Mouse (Mus musculus): Measurements from ENCODE around the gene Dtnbp1.

Dtnbp1 gene

DNA sequence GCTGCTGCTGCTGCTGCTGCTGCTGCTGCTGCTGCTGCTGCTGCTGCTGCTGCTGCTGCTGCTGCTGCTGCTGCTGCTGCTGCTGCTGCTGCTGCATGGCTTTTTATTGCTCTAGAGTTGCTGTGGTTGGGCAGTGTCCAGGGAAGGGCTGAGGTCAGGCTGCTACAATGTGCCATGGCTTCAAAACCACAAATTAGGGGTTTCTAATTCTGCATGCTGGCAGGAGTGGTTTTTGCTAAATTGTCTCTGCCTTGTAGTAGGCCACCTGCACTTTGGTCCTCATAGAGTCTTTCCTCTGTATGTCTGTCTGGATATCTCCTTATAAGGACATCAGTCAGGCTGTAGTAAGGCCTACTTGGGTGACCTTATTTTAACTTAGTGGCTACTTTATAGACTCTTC lies 98.5 kb downstream of the Dtnbp1 start:
- no peak for DNase-seq (ENCODE audit: low spot score)

DNA sequence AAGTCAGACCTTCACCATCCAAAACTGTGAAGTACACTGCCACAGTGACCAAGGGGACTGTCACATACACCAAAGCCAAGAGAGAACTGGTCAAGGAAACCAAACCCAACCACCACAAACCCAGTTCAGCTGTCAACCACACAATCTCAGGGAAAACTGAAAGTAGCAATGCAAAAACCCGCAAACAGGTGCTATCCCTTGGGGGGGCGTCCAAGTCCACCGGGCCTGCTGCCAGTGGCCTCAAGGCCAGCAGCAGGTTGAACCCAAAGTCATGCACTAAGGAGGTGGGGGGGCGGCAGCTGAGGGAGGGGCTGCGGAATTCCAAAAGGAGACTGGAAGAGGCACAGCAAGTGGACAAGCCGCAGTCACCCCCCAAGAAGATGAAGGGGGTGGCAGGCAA lies 99.6 kb downstream of the Dtnbp1 start:
- no peak for DNase-seq (ENCODE audit: low spot score)

DNA sequence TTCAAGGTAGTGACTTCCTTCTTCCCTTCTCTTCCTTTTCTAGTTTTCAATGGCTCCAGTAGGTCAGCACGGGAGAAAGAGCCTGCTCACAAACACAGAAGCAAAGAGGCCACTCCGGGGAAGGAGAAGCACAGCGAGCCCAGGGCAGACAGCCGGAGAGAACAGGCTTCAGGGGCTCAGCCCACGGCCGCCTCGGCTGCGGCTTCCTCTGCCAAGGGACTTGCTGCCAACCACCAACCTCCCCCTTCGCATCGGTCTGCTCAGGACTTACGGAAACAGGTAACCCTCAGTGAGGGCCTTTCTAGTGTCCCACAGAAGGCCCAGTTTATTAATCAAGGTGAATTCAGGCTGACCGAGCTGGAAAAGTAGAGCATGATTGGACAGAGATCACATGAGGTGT lies 105.7 kb downstream of the Dtnbp1 start:
- DNase-seq (ENCODE audit: low spot score): no peak

DNA sequence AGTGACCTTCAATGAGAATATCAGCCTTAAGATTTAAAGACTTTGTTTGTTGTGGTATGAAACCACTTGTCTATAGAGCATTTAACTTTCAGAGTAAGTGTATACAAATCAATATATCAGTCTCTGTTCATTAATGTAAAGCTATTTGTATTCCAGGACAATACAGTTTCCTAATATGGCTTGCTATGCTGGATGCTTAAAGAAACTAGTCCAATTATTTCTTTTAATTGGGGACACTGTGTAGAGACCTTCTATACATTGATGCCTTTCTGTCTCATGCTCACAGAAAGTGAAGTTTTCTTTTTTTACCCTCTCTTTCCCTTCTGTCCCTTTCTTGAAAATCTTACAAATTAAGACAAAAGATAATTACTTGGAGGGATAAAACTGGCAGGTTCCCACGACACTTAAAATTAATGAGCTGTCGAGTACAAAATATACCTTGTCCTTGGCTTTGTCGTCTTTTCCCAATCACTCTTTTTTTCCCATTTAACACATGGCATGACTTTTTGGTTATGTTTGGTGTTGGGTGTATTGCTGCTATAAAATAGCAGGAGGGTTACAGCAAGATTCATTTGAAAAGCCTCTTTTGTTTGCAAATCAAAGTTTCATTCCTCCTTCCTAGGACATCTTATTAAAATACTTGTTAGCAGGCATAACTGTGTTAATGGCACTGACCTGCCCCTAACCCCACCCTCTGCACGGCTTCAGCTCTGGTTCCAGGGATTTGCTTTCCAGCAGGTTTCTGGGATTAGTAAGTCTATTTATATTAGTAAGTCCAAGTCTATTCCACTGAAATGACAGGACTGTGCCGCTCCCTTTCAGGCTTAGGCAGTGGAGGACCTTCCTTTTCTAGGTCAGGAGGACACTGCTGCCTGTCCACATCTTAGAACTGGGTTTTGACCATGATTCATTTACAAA lies 109.9 kb downstream of the Dtnbp1 start:
- DNase-seq (ENCODE audit: low spot score): no peak

DNA sequence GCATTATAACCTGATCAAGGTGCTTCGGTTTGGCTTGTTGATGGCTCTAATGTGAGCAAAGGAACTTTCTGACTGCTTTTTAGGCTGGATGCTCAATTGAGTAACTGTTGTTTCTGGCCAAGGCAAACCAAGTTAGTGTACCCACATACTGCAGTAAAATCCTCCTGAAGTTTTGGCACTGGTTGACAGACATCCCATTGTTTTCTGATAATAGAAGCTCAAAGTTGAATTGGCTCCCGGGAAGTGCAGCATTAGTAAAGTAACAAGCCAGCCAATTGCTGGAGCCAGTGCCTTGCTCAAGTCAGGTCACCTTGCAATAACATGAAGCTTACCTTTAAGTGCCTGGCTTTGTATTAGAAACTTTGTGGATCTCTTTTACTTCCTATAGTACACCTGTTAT lies 111.3 kb downstream of the Dtnbp1 start:
- no peak for DNase-seq (ENCODE audit: low spot score)

DNA sequence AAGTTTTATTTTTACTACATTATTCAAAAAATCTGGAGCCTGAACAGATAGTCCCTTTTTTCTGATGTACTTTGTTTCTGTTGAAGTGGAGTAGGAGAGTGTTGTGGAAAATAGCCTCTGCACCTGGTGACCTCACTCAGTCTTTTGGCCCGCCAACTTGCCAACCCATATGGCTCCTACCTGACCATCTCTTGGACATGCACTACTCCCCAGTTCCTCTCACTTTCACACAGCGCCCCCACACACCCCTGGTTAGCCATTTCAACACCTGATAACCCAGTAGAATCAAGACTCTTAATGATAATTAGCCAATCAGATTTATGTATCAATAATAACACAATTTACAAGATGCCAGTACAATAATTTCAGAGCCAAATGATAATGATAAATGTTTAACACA lies 115.7 kb downstream of the Dtnbp1 start:
- DNase-seq (ENCODE audit: low spot score): no peak

DNA sequence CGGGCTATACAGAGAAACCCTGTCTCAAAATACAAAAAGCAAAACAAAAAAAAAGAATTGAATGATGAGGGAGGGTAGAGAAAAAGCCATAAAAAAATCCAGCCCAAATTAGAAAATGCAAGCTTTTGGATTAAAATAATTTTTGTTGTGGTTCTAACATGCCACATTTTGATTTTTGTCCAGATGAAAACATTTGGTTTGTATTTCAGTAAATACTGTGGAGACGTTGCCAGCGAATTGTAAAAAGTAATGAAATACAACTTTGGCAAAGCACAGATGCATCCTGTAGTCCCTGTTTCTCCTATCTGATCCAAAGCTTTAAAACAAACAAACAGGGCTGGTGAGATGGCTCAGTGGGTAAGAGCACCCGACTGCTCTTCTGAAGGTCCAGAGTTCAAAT lies 120.9 kb downstream of the Dtnbp1 start:
- DNase-seq (ENCODE audit: low spot score): no peak

DNA sequence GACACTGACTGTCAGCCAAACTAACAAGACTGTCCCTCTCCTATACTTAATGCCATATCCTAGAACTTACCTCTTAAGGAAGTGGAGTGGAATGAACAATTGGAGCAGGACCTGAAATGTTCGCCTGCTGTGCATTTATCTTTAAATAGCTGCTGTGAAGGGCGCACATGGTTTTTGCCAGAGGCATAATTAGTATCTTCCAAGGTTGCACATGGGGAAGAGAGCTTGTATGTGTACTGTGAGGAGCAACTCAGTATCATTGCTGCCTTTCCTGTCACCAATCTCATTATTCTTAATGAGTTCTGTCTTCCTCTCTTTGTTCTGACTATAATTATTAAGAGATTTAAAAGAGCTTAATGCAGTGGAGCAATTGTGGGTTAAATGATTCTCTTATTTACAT lies 125.1 kb downstream of the Dtnbp1 start:
- DNase-seq (ENCODE audit: low spot score): no peak

All from MN1 (cell line).